Mouse (Mus musculus) urinary bladder, adult 2 months (tissue): ENCODE measurements around the gene Tagap. TPM values are rescaled to one million over a fixed set of nuclear protein-coding genes. Genes with fewer than 3 reads are reported as not detected.
"Not testable (repeated sequence)": the region's sequence is repeated elsewhere in the genome, so short reads cannot be mapped to it uniquely, and the experiment has no call there.

ENCODE experiments used
- DNase-seq: peaks from one replicate; pipeline ENCODE4 v3.0.0; 2022; ENCODE audit warnings: low spot score
- polyA plus RNA-seq: library from polyadenylated mRNA; depleted of rRNA; stranded (reverse); fragments of >200 nt; gene quantifications from 2 replicates; pipeline ENCODE4 v1.2.3, GENCODE M21; 2012; rRNA removed

The Tagap gene
- polyA plus RNA-seq, 1 experiment = 8.2 TPM

GRCm38 (mm10) chr17:7968490-7968889 lies 42.7 kb downstream of the Tagap start:
- DNase-seq = not testable (repeated sequence)

- DNase-seq = not testable (repeated sequence)
These were observed 44.0 kb downstream of the Tagap start for GRCm38 (mm10) chr17:7969782-7970181.

GRCm38 (mm10) chr17:7983484-7983883 lies 57.7 kb downstream of the Tagap start:
- DNase-seq = not testable (repeated sequence)

Other genes starting within 250 kb of the Tagap start
- gene Fndc1, start 98.7 kb upstream of the Tagap start, polyA plus RNA-seq = 43.8 and 82.9 TPM in 2 replicates
- gene Rsph3a, start 19.6 kb downstream of the Tagap start, polyA plus RNA-seq = 35.4 and 53.8 TPM in 2 replicates
- gene Gm49673, start 221.8 kb downstream of the Tagap start, polyA plus RNA-seq = 0.07 and 0.10 TPM in 2 replicates
- gene Rnaset2a, start 222.1 kb downstream of the Tagap start, polyA plus RNA-seq = 43.7 and 58.1 TPM in 2 replicates
- 11.4 and 13.6 TPM in 2 replicates for gene Fgfr1op, start 239.5 kb downstream of the Tagap start, polyA plus RNA-seq